Mouse (Mus musculus) liver, adult 2 months (tissue): ENCODE results near the gene Cd164l2.

Source experiments
- CTCF ChIP-seq: fragments of 200-500 bp; IDR thresholded peaks from 2 replicates; pipeline ENCODE4 v1.5.1; 2011; ENCODE audit warnings: low read depth, low read length, control low read depth
- POLR2A ChIP-seq: fragments of 200-500 bp; IDR thresholded peaks from 2 replicates; pipeline ENCODE4 v1.6.1; 2011; ENCODE audit warnings: low read length, control low read depth; ENCODE audit not compliant: insufficient read depth; ENCODE audit errors: extremely low read depth

GRCm38 (mm10) chr4:133265759-133266158, 53.8 kb downstream of the Cd164l2 start:
- TF ChIP-seq CTCF (no peak), POLR2A (no peak)
